In the genomic region with DNA sequence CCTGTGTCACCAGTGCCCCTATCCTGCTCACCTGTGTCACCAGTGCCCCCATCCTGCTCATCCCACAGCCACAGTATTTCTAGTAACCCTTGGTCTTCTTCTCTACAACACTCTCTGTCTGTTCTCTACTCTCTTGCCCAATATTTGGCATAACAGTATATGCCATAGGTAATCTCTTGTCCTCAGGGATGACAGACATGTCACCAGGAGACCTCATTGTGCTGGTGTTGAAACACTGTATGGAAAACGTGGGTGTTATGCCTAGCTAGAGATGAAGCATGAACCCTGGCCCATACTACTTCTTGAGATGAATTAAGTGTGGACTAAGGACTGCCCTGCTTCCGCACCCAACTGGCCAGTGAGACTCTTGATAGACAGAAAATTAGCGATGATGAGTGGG, we compare ENCODE assay signal across 34 mouse cellular contexts.
"Had no signal": no experiment of that assay in that cellular context is flagged by ENCODE, and none has a peak within 500 bp of the region (broad histone marks: within the 10 kb centered on the region; RNA-seq: fewer than 3 reads in every experiment).

No protein-coding gene starts in this region.

- H3K27ac ChIP-seq: heart, embryonic 10.5 days; heart, embryonic 13.5 days; heart, embryonic 15.5 days; hindbrain, embryonic 10.5 days; hindbrain, embryonic 12.5 days; hindbrain, embryonic 13.5 days; hindbrain, embryonic 14.5 days; hindbrain, embryonic 15.5 days; hindbrain, postnatal 0 days; intestine, embryonic 15.5 days; kidney, embryonic 15.5 days; kidney, postnatal 0 days; layer of hippocampus, adult 2 months; left cerebral cortex, adult 2 months had no signal

- H3K9me3 ChIP-seq: heart, embryonic 10.5 days; heart, embryonic 12.5 days; heart, embryonic 13.5 days; heart, embryonic 15.5 days; hindbrain, embryonic 10.5 days; hindbrain, embryonic 12.5 days; hindbrain, embryonic 13.5 days; hindbrain, embryonic 15.5 days; intestine, embryonic 15.5 days; kidney, embryonic 15.5 days had no signal

- H3K27me3 ChIP-seq: heart, embryonic 12.5 days; heart, embryonic 13.5 days; heart, embryonic 15.5 days; hindbrain, embryonic 12.5 days; hindbrain, embryonic 13.5 days; hindbrain, embryonic 15.5 days; intestine, embryonic 15.5 days; kidney, embryonic 15.5 days had no signal

- ATAC-seq: hindbrain, embryonic 16.5 days; hindbrain, postnatal 0 days; inflammation-experienced regulatory T-cells, adult 6 months; intestine, embryonic 15.5 days; intestine, embryonic 16.5 days; intestine, postnatal 0 days had no signal

- H3K9ac ChIP-seq: heart, embryonic 12.5 days; heart, embryonic 13.5 days; heart, embryonic 15.5 days; hindbrain, embryonic 12.5 days; hindbrain, embryonic 13.5 days; hindbrain, embryonic 14.5 days; hindbrain, embryonic 15.5 days; intestine, embryonic 15.5 days; kidney, embryonic 15.5 days had no signal

- H3K4me1 ChIP-seq: heart, embryonic 10.5 days; heart, embryonic 12.5 days; heart, embryonic 13.5 days; heart, embryonic 15.5 days; hindbrain, embryonic 12.5 days; hindbrain, embryonic 13.5 days; hindbrain, embryonic 15.5 days; intestine, embryonic 15.5 days; kidney, embryonic 15.5 days had no signal

- H3K36me3 ChIP-seq: heart, embryonic 10.5 days; heart, embryonic 12.5 days; heart, embryonic 13.5 days; heart, embryonic 15.5 days; hindbrain, embryonic 10.5 days; hindbrain, embryonic 12.5 days; hindbrain, embryonic 13.5 days; hindbrain, embryonic 15.5 days; intestine, embryonic 15.5 days; kidney, embryonic 15.5 days had no signal

- H3K4me3 ChIP-seq: heart, embryonic 10.5 days; heart, embryonic 12.5 days; heart, embryonic 13.5 days; heart, embryonic 15.5 days; hindbrain, embryonic 10.5 days; hindbrain, embryonic 12.5 days; hindbrain, embryonic 13.5 days; hindbrain, embryonic 15.5 days; intestine, embryonic 15.5 days; kidney, embryonic 15.5 days; layer of hippocampus, adult 2 months; left cerebral cortex, adult 2 months had no signal

- DNase-seq: heart, postnatal 10 days; heart, postnatal 14 days; heart, postnatal 36 days; heart, postnatal 4 days; kidney, adult 11 months; kidney, adult 18-20 months; kidney, adult 2 months; kidney, adult 8-10 months; kidney, postnatal 10 days; kidney, postnatal 14 days; kidney, postnatal 25 days; kidney, postnatal 36 days; kidney, postnatal 4 days; layer of hippocampus, adult 9-11 months; layer of hippocampus, postnatal 36 days had no signal

- H3K4me2 ChIP-seq: heart, embryonic 12.5 days; heart, embryonic 13.5 days; heart, embryonic 15.5 days; hindbrain, embryonic 12.5 days; hindbrain, embryonic 13.5 days; hindbrain, embryonic 14.5 days; hindbrain, embryonic 15.5 days; intestine, embryonic 15.5 days; kidney, embryonic 15.5 days had no signal
